Mouse (Mus musculus) layer of hippocampus, adult 8-10 months (tissue): ENCODE measurements around the gene Cd109. TPM values are rescaled to one million over a fixed set of nuclear protein-coding genes. Genes with fewer than 3 reads are reported as not detected.

Experiments used
- DNase-seq, 2 experiments: peaks; one replicate each; pipeline ENCODE4 v3.0.0; 2022; ENCODE audit warnings: low spot score in 2 of 2
- total RNA-seq, 4 experiments: library from RNA; stranded (reverse); gene quantifications; 2 replicates each; pipeline ENCODE4 v1.2.4; 2022

Gene Cd109
- 1 to 10 TPM; 2.2 to 5.3 (median 3.7) TPM for total RNA-seq

DNA sequence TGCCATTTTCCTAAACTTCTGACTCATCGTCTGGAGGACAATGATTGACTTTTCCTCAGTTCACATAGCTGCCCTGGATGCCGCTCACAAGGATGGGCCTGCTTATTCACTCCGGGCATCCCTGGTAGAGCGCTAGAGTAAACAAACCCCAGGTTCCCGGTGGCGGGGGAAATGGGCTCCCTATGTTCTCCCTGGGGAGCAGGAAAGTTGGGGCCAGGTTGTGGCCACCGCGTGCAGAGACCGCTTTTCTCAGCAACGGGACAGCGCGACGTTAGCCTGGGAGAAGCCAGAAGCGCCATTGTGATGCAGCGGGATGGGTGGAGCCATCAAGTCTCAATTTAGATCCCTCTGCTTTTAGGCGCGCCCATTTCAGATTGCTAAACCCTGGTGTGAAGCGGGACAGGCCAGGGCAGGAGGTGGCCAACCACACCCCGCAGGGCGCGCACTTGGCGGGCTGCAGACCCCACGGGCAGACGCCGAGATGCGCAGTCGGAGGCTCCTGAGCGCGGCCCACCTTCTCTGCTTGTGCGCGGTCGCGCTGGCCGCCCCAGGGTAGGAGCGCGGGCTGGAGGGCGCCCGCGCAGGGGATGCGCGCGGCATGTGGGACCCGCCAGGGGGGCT lies at the start of gene Cd109:
TSS of gene Cd109 (plus strand) at position 146 of the 621 bp plus-strand sequence.
- DNase-seq: peak in 1 of 2 experiments; percentile 7

DNA sequence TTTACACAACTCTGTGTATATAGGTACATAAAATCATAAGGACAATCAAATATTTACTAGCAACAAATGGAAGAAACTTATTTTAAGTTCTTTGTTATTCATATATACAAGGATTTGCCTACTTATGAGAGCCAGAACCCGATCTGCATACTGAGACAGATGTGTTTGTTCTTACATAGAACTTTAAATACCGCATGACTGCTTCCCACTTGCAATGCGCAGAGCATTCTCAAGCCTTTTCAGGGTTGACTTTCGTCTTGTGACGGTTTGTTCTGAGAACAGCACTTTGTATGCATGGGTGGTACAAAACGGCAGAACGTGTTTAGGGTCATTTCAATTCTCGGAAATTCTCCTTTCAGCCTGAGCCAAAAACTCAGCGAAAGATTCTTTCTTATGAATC lies 45.4 kb upstream of the Cd109 start:
- DNase-seq: no peak

DNA sequence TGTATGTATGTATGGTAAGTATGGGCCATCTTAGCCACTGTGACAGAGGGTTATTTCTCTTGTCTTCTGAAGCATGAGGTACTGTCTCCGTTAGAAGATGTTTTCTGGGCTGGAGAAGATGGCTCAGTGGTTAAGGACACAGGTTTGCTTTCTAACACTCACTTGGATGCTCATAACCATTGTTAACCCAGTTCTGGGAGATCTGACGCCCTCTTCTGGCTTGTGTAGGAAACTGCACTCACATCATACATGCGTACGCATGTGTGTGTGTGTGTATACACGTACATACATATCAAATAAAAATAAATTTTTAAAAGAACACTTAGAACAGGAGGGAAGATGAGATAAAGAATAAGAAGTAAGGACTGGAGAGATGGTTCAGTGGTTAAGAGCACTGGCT lies 38.9 kb upstream of the Cd109 start:
- DNase-seq: no peak

GRCm38 (mm10) chr9:78578824-78579223 lies 36.5 kb upstream of the Cd109 start:
- no peak for DNase-seq

DNA sequence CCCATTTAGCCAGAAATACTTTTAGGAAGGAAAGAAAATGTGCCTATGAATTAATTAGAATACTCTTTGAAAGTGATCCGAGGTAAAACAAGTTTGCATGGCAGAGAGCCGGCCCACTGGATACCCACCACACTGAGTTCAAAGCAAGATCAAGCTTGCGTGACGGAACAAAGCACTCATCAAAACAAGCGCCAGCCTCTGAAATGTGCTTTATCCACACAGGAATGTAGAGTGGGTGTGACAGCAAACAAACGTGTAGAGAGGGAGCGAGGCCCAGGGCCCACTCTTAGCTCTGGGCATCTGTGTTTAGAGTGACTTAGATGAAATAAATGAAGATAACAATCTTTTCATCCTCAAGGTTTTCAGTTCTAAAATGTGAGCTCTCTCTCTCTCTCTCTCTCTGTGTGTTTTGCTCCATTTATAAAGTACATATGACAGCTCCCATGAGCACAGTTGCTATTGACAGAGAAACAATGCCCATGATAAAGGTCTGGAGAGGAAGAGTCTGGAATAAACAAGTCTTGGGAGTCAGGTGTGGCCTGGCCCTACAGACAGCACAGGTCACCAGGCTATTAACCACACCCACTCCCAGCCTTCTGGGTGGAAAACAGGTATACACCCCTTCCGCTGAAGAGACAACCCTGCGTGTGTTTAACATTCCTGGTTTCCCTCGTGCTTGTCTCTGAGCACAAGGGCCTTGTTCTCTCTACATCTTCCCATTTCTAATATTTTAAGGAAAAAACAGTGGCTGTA lies 35.5 kb upstream of the Cd109 start:
- DNase-seq: no peak

- peak in 1 of 2 experiments; percentile 17 for DNase-seq
Observed at GRCm38 (mm10) chr9:78587218-78587883, 28.0 kb upstream of the Cd109 start.

GRCm38 (mm10) chr9:78587914-78588313 lies 27.4 kb upstream of the Cd109 start, which contains the start of gene Slc17a5:
TSS of gene Slc17a5 (minus strand) at chr9:78588041.
- DNase-seq: peak; percentile 87 to 89

GRCm38 (mm10) chr9:78588411-78589033 lies 26.8 kb upstream of the Cd109 start:
- DNase-seq: no peak

DNA sequence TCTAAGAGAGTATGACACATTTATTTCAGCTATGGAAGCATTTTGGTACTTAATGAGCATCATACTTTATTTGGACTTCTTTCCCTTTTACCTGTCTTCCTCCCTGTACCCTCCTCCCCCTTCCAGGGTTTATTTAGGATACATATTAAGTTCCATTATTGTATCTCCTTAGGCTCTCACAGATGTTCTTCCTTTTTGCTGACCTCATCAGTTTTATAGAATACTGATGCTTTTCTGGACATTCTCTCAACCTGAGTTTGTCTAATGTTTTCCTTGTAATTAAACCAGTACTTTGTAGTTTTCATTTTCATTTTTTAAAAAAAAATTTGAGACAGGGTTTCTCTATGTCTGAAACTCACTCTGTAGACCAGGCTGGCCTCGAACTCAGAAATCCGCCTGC lies 24.9 kb upstream of the Cd109 start:
- DNase-seq: no peak

- DNase-seq: no peak
Observed at GRCm38 (mm10) chr9:78595257-78595656, 20.1 kb upstream of the Cd109 start.

DNA sequence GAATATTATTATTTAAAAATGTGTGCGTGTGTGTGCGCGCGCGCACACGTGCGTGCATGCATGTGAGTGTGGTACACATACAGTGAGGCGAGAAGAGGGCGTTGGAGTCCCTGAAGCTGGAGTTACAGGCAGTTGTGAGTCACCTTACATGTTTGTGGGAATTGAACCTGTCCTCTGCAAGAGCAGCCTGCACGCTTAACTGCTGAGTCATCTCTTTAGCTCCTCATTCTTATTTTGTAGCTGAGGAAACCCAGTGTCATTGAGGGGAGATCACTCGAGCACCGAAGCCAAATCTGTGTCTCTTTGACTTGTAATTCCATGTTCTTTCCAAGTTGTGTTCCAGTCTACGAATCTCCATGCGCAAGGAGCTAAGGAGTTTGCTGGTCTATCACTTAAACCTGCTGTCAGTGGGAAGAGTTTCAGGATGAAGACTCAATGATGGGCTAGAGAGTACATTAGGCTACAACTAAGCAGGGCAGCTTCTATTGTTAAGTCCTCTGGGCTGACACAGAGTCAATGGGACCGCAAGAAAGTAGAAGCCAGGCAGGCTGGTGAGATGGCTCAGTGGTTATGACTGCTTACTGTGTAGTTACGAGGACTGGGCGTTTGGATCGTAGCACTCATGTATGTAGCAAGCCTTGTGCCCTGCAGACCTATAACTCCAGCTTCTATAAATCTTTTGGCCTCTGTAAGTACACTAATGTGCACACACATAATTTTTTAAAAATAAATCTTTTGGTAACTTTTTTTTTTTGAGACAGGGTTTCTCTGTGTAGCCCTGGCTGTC lies 19.4 kb upstream of the Cd109 start:
- no peak for DNase-seq

GRCm38 (mm10) chr9:78596834-78597233 lies 18.5 kb upstream of the Cd109 start:
- peak in 1 of 2 experiments; percentile 50 for DNase-seq

GRCm38 (mm10) chr9:78599927-78600326 lies 15.4 kb upstream of the Cd109 start:
- DNase-seq: no peak

GRCm38 (mm10) chr9:78601046-78601730 lies 14.2 kb upstream of the Cd109 start:
- DNase-seq: no peak

- peak in 1 of 2 experiments; percentile 6 for DNase-seq
Observed at GRCm38 (mm10) chr9:78614201-78614600, 1.1 kb upstream of the Cd109 start.

GRCm38 (mm10) chr9:78619285-78619684 lies 3.9 kb downstream of the Cd109 start:
- no peak for DNase-seq

GRCm38 (mm10) chr9:78623301-78623747 lies 8.0 kb downstream of the Cd109 start:
- DNase-seq: no peak

GRCm38 (mm10) chr9:78629991-78630390 lies 14.6 kb downstream of the Cd109 start:
- no peak for DNase-seq

DNA sequence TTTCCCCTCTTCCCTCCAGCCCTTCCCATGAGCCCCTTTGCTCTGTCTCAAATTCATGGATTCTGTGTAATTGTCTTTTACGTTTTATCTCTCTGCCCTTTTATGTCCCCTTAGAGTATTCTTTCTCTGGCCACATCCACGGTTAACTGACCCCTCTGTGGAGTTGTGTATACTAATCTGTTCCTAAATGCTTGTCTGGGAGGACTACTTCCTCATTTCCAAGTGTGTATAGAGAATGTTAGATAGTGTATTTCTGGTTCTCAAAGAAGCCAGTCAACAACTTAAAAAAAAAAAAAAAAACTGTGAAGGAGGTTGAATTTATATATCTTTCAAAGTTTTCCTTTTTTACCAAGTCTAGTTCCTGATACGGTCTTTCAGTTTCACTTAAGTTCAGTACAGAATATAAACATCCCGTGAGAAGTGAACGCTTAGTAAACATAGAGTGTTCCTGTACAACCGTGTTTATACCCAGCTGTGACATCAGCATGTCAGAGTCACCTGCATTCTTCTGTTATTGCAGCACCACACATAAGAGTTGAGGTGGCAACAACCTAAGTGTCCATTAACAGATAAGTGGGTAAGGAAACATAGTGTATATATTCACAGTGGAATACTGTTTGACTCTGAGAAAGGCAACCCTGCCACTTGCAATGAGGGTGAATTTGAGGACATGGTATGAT lies 16.5 kb downstream of the Cd109 start:
- no peak for DNase-seq

DNA sequence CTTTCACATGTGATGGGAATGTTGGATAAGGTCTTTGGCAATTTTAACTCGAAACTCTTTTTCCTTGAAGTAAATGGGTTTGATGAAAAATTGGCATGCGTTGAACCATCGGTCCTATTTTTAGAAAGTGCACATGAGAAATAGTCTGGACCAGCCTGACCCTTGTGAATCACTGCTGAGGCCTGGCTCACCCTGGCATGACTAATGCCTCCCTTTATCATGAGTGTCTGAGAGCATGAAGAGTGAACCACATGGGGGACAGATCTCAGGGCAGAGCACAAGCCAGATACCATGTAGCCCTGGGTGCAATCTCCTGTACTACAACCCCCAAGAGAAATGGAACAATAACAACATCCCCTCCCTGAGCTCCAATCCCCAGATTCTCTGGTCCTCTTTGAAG lies 18.6 kb downstream of the Cd109 start:
- DNase-seq: no peak
